Mouse (Mus musculus): Measurements from ENCODE around the gene Meis2. TPM values are rescaled to one million over a fixed set of nuclear protein-coding genes. Genes with fewer than 3 reads are reported as not detected.
A peak's percentile ranks its signal among the peaks of the same experiment; 100 is the strongest.

Meis2 gene
- total RNA-seq (2014; rRNA removed) (132 and 133 TPM in 2 replicates), polyA plus RNA-seq (2015; fragmentation: Nextera tagmentation; extraction: Ambion mirVana) (94.4 and 105 TPM in 2 replicates)

DNA sequence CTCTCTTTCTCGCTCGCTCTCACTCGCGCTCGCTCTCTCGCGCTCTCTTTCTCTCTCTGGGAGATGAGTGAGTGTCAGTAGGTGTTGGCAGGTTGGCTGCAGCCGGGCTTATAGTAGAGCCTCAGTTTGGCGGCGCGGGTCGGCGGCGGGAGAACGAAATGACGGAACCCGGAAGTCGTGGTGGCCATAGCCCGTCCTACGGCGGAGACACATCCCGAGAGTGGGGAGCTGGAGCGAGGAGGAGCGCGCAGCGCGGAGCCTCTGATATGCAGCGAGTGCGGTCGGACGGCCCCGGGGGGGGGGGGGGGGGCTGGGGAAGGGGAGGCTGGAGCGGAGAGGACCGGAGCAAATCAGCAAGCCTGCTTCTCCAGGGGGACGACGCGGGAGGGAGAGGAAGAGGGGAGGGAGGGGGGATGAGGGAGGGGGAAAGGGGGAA is at the start of gene Meis2:
Gene Meis2, minus strand, starts transcription at position 270 of the 436 bp plus-strand sequence.
- peak within 1 kb of the TSS; percentile 72 for H3K4me2 ChIP-seq (ENCODE audit: low read depth, low read length)
- DNase-seq (ENCODE audit: low spot score) (peak; percentile 88), ATAC-seq (peak; percentile 80)
- no peaks in the 10 kb centered on the region for H3K9me3 ChIP-seq (ENCODE audit: low read length)
- no peak for TF ChIP-seq CTCF (IDR thresholded peaks at IDR 0.05; ENCODE audit: low read depth)
- peak within 1 kb of the TSS; percentile 81 for H3K27ac ChIP-seq
- H3K9ac ChIP-seq (replicated peaks; ENCODE audit: low read length) = peak within 1 kb of the TSS; percentile 62
- no peaks in the 10 kb centered on the region for H3K4me1 ChIP-seq (ENCODE audit: insufficient read depth, low read length)
- WGBS = 0% methylated on average over 30 of the region's 37 CpGs
- no peaks in the 10 kb centered on the region for H3K36me3 ChIP-seq (ENCODE audit: insufficient read depth, low read length)
- H3K27me3 ChIP-seq (ENCODE audit: insufficient read depth, low read length) = peaks cover 10% of the 10 kb centered on the region
- H3K4me3 ChIP-seq (ENCODE audit: low read length) = peak within 1 kb of the TSS; percentile 51

DNA sequence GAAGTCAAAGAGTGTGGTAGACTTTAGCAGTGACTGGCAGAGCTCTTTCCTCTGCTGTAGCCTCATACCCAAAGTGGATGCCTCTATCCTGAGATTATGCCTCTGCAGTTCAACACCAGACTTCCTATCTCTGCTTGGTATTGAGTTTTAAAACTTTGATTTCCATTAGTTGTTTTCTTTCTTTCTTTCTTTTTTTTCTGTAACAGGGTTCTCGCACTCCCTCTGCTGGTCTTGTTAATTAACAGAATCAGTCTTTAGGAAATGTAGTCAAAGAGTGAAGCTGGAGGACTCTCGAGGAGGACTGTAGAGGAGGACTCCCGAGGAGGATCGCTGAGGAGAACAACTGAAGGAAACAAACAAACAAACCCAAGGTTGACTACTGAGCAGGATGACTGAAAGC is 40.6 kb upstream of the Meis2 start:
- 64% methylated on average over 4 of the region's 4 CpGs for WGBS
- peak; percentile 47 for TF ChIP-seq CTCF (IDR thresholded peaks at IDR 0.05; ENCODE audit: low read depth)
- H3K27ac ChIP-seq = no peak overlapping the region
- H3K4me2 ChIP-seq (ENCODE audit: low read depth, low read length) = no peak overlapping the region
- DNase-seq (ENCODE audit: low spot score) (peak; percentile 16), ATAC-seq (no peak)
- no peaks in the 10 kb centered on the region for H3K4me1 ChIP-seq (ENCODE audit: insufficient read depth, low read length)
- H3K9ac ChIP-seq (replicated peaks; ENCODE audit: low read length) = no peak overlapping the region
- H3K9me3 ChIP-seq (ENCODE audit: low read length) = peaks cover 4% of the 10 kb centered on the region
- H3K27me3 ChIP-seq (ENCODE audit: insufficient read depth, low read length) = no peaks in the 10 kb centered on the region
- no peak overlapping the region for H3K4me3 ChIP-seq (ENCODE audit: low read length)
- no peaks in the 10 kb centered on the region for H3K36me3 ChIP-seq (ENCODE audit: insufficient read depth, low read length)

DNA sequence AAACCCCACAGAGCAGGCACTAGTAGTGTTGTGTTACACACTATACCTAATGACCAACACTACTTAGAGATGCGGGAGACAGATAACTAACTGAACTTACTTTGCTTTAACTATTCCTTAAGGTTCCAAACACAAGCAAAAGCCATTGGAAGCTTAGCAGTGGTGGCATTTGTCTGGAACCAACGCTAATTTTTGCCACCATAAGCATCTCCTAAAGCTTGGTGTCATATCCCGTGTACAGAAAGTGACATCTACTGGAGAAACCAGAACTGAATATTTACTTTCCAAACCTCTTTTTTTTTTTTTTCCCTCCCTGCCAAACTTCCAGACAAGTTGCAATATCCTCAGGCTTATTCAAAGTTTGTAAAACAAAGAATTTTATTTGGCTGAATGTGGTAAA is 39.5 kb upstream of the Meis2 start:
- H3K4me3 ChIP-seq (ENCODE audit: low read length) = no peak overlapping the region
- TF ChIP-seq CTCF (IDR thresholded peaks at IDR 0.05; ENCODE audit: low read depth) = peak; percentile 38
- no peaks in the 10 kb centered on the region for H3K36me3 ChIP-seq (ENCODE audit: insufficient read depth, low read length)
- DNase-seq (ENCODE audit: low spot score) (peak; percentile 39), ATAC-seq (no peak)
- WGBS = 60% methylated on average over 3 of the region's 3 CpGs
- H3K4me1 ChIP-seq (ENCODE audit: insufficient read depth, low read length) = no peaks in the 10 kb centered on the region
- no peak overlapping the region for H3K27ac ChIP-seq
- no peak overlapping the region for H3K4me2 ChIP-seq (ENCODE audit: low read depth, low read length)
- H3K27me3 ChIP-seq (ENCODE audit: insufficient read depth, low read length) = no peaks in the 10 kb centered on the region
- no peak overlapping the region for H3K9ac ChIP-seq (replicated peaks; ENCODE audit: low read length)
- H3K9me3 ChIP-seq (ENCODE audit: low read length) = peaks cover 4% of the 10 kb centered on the region

DNA sequence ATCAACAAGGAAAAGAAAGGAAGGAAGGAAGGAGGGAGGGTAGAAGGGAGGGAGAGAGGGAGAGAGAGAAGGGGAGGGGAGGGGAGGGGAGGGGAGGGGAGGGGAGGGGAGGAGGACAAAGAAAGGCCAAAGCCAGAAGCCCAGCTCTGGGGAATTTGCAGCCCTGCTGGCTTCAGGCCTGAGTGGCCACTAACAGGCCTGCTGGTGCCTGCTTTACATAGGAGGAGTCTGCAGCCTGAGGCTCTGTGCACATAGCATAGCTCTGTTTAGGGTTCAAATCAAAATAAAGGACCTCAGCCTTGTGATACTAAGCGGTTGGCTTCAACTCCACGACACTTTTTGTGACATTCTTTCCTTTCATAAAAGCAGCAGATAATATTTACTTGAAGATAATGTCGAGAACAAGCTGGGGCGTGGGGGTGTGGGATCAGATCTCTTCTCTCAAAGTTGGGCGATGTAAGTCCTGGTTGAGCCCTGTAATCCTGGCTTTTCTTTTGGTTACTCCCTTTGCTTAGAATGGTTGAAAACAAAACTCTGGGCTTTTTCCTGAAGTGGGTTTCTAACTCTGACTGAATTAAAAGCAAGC is 37.9 kb upstream of the Meis2 start:
- H3K9me3 ChIP-seq (ENCODE audit: low read length) = no peaks in the 10 kb centered on the region
- no peak for TF ChIP-seq CTCF (IDR thresholded peaks at IDR 0.05; ENCODE audit: low read depth)
- 50% methylated on average over 5 of the region's 5 CpGs for WGBS
- H3K9ac ChIP-seq (replicated peaks; ENCODE audit: low read length) = no peak overlapping the region
- ATAC-seq = no peak
- no peak overlapping the region for H3K4me2 ChIP-seq (ENCODE audit: low read depth, low read length)
- H3K4me3 ChIP-seq (ENCODE audit: low read length) = no peak overlapping the region
- no peaks in the 10 kb centered on the region for H3K4me1 ChIP-seq (ENCODE audit: insufficient read depth, low read length)
- H3K27me3 ChIP-seq (ENCODE audit: insufficient read depth, low read length) = no peaks in the 10 kb centered on the region
- H3K36me3 ChIP-seq (ENCODE audit: insufficient read depth, low read length) = no peaks in the 10 kb centered on the region
- DNase-seq (ENCODE audit: low spot score) = no peak
- no peak overlapping the region for H3K27ac ChIP-seq

DNA sequence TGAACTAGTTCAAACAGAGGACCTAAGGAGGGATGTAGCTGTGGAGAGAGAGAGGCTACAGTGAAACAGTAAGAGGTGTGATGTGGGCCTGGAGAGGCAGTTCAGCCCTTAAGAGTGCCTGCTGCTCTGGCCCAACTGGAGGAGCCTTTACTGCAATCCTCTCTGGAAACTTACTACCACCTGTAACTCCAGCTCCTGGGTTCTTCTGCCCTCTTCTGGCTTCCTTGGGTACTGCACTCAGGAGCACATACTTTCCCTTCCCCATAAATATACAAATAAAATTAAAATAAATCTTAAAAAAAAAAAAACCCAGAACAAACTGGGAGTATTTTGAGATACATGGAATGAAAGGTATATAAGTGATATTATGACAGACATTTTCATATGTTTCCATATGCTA is 35.6 kb upstream of the Meis2 start:
- Histone ChIP-seq H3K9me3 (ENCODE audit: low read length) (no peaks in the 10 kb centered on the region), H3K27me3 (ENCODE audit: insufficient read depth, low read length) (no peaks in the 10 kb centered on the region), H3K27ac (no peak overlapping the region), H3K9ac (replicated peaks; ENCODE audit: low read length) (no peak overlapping the region), H3K4me1 (ENCODE audit: insufficient read depth, low read length) (no peaks in the 10 kb centered on the region), H3K4me3 (ENCODE audit: low read length) (no peak overlapping the region), H3K36me3 (ENCODE audit: insufficient read depth, low read length) (no peaks in the 10 kb centered on the region), H3K4me2 (ENCODE audit: low read depth, low read length) (no peak overlapping the region)
- peak; percentile 29 for DNase-seq (ENCODE audit: low spot score)
- ATAC-seq = no peak
- peak; percentile 67 for TF ChIP-seq CTCF (IDR thresholded peaks at IDR 0.05; ENCODE audit: low read depth)

DNA sequence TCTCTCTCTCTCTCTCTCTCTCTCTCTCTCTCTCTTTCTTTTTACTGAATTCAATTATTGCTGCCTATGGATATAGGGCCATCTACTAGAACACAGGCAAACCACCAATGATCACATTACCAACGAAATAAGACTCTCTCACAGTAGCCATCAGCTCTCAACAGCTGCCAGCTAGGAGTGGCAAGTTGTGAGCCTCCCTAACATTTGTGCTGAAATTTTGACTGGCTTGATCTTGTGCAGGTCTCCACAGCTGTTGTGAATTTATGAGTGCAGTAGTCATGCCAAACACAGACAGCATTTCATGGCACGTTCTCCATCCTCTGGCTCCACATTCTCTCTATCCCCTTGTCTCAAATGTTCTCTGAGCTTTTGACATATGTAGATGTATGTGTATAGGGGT is 15.3 kb upstream of the Meis2 start:
- peaks cover 3% of the 10 kb centered on the region for H3K9me3 ChIP-seq (ENCODE audit: low read length)
- TF ChIP-seq CTCF (IDR thresholded peaks at IDR 0.05; ENCODE audit: low read depth) = no peak
- no peak overlapping the region for H3K4me2 ChIP-seq (ENCODE audit: low read depth, low read length)
- H3K27ac ChIP-seq = no peak overlapping the region
- 81% methylated on average over 2 of the region's 2 CpGs for WGBS
- no peaks in the 10 kb centered on the region for H3K4me1 ChIP-seq (ENCODE audit: insufficient read depth, low read length)
- ATAC-seq (no peak), DNase-seq (ENCODE audit: low spot score) (no peak)
- no peaks in the 10 kb centered on the region for H3K36me3 ChIP-seq (ENCODE audit: insufficient read depth, low read length)
- H3K4me3 ChIP-seq (ENCODE audit: low read length) = no peak overlapping the region
- no peak overlapping the region for H3K9ac ChIP-seq (replicated peaks; ENCODE audit: low read length)
- no peaks in the 10 kb centered on the region for H3K27me3 ChIP-seq (ENCODE audit: insufficient read depth, low read length)

DNA sequence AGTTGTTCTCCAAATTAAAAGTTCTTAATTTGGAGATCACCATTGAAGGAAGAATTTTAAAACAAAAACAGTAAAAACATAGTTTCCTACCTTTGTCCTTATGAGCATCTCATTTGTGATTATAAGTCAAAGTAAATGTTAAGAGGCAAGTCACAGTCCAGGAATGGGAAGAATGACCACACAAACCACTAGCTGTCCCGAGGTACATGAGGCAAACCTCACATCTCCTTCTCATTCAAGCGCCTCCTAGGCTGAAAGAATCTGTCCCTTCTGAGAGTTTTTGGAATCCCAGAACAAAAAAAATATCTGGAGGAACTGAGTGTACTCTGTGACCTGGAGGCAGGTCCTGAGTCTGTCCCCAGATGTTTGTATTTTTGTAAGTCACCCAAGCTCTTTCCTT is 13.2 kb upstream of the Meis2 start:
- ATAC-seq = no peak
- 87% methylated on average over 2 of the region's 2 CpGs for WGBS

More for the DNA sequence above, 13.2 kb upstream of the Meis2 start:
- H3K36me3 ChIP-seq (ENCODE audit: insufficient read depth, low read length) = no peaks in the 10 kb centered on the region
- no peak overlapping the region for H3K4me3 ChIP-seq (ENCODE audit: low read length)
- H3K9ac ChIP-seq (replicated peaks; ENCODE audit: low read length) = no peak overlapping the region
- no peak for DNase-seq (ENCODE audit: low spot score)
- H3K9me3 ChIP-seq (ENCODE audit: low read length) = peaks cover 3% of the 10 kb centered on the region
- no peaks in the 10 kb centered on the region for H3K4me1 ChIP-seq (ENCODE audit: insufficient read depth, low read length)
- H3K27ac ChIP-seq = no peak overlapping the region
- peaks cover 6% of the 10 kb centered on the region; the same call in 1 of the 2 replicates for H3K27me3 ChIP-seq (ENCODE audit: insufficient read depth, low read length)
- TF ChIP-seq CTCF (IDR thresholded peaks at IDR 0.05; ENCODE audit: low read depth) = no peak
- H3K4me2 ChIP-seq (ENCODE audit: low read depth, low read length) = no peak overlapping the region
